Mouse (Mus musculus): ENCODE measurements at regions not wholly inside any gene's neighbourhood (a gene's known extent, or its start where the extent isn't known, plus 50 kb on each side); places are given as distances from the start of the nearest gene placed in this dataset.

DNA sequence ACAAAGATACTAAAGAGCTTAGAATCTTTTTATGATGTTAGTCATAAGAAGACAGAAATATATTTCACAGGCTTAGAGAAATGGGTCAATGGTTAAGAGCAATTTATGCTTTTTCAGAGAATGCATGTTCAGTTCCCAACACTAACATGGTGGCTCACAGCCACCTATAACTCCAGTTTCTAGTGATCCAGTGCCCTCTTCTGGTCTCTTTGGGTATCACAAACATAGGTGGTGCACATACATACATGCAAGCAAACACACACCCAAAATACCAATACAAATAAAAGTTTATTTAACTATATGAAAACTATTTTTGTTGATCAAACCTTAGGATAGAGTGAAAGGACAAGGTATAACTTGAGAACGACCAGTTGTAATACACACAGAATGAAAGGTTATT is 308.0 kb downstream of the Cmpk2 start:
- DNase-seq: no peak

DNA sequence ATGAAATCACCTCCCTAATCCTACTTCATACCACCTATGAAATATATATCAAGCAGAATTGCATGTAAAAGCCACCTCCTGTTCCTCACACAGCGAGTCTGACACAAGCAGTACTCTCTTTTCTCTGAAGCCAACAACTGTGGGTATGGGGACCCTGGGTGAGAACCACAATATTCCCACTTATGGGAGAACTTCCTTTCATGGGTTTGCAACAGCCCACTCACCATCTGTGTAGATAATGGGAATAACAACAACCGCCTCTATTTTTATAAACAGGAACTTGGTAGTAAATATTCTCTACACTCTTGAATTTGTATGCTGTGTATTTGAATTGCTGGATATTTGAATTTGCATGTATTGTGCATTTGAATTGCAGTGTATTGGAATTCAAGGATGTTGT is 305.0 kb downstream of the Cmpk2 start:
- DNase-seq: no peak

DNA sequence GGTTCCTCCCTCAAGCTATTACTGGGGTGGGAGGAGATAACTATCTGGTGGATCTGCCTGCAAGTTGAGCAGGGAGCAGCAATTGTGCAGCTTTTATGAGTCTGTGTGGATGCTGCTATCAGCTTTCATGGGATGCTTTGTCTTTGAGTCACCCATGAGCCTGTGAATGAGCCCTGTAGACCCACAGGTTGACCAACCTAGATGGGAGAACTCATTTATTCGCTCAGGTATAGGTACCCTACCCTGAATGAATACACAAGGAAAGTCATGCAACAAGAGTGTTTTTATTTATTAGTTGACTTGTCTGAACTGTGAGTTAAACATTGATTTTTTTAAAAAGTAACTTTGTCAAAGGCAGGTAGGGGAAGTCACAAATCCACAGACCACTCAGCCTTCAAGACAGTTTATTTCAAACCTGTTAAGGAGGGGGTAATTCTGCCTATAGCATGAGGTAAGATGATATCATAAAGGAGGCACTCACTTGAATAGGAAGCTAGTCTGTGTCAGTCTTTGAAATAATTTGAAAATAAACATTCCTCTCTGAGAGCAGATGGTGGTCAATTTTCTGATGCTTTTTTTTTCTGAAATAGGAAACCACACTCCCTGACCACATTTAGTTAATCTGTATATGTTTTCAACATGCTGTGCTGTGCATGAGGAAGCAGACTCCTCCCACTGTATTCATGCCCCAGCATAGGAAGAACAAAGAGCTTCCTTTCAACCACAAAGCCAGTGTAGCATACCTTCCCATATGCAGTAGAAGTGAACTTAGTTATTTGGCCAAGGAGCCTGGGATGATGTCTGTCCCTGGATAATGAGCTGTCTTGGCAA is 302.0 kb downstream of the Cmpk2 start:
- DNase-seq: no peak

DNA sequence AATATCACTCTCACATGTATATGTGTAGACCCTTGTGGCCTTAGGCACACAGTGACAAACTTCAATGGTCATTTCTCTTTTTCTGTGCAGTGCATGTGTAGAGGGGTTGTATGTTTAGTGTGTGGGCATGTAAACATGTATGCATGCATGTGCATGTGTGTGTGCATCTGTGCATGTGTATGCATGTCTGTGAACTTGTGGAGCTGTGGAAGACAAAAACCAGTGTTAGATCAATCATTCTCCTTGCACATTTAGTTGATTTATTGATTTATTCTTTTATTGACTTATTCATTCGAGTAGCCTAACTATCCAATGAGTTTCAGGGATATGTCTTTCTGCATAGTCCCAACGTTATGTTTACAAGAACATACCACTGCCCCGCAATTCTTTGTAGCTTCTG is 298.5 kb downstream of the Cmpk2 start:
- DNase-seq: no peak

DNA sequence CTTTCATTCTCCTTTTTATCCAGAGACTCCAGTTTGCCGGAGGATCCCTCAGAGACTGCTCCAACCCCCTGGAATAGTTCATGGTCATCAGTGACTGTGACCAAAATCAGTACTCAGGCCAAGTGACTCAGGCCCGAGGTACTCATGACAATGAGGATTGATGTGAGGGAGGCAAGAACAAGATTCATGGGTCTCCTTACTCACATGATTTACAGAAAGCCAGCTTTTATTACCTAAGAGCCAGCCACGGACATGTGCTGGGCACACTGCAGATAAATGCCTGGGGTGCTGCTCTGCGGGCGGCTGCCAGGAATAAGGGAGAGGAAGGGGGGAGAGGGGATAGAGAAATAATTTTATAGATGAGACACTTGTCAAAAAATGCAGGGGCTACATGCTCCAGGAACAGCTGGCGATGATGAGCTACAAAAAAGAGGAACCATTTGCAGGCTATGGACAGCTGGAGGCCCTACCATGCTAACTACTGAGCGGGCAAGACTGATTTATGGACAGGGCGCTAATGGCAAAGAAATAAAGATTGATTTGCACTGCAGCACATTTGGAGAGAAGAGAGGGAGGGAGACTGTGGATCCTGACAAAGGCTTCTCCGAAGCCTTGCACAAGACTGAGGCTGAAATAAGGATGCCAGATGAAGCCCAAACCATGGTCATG is 289.8 kb downstream of the Cmpk2 start:
- no peak for DNase-seq

DNA sequence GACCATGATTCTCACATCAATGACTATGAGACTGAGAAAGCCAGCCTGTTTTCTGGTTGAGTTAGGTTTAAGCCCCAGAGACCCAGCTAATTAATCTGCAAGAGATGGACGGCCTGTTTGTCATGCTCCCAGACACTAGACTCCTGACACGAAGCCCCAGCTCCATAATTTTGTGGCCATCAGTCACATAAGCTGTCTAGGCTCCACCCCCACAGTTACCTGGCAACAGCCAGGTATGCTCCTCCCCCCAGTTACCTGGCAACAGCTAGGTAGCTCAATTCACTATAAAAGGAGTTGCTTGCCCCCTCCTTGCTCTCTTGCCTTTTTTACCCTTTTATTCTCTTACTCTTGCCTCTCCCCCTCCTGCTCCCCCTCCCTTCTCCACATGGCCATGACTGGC is 287.3 kb downstream of the Cmpk2 start:
- no peak for DNase-seq

DNA sequence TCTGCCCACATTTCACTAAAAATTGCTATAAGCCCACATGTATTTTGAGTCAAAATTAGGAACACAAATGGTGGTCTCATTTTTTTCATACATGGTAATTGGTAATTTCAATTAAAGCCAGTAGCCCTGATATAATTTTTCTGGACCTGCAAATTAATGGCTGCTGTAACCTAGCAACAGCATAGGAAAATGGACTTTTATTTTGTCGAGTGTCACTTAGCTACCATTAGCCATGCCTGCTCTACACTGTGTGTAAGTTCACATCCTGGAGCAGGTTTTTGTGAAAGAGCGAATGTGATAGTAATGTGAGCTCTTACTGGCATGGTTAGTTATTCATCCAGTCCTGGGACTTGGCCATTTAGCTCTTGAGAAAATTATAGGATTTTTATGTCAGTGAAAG is 285.6 kb downstream of the Cmpk2 start:
- no peak for DNase-seq

DNA sequence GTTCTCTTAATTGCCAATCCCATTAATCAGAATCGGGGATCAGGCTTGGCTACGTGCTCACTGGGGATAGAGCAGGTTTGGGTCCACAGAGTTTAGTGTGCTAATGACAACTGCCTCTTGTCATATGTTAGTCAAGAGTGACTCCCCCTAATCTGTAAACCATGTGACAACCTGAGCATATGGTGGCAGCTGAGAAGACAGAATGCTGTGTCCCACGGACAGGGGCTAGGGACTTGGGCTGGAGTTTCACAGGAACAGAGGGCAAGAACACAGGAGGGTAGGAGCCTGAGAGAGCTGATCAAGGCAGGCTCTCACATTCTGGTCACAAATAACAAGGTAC is 265.5 kb downstream of the Cmpk2 start:
- DNase-seq: no peak

DNA sequence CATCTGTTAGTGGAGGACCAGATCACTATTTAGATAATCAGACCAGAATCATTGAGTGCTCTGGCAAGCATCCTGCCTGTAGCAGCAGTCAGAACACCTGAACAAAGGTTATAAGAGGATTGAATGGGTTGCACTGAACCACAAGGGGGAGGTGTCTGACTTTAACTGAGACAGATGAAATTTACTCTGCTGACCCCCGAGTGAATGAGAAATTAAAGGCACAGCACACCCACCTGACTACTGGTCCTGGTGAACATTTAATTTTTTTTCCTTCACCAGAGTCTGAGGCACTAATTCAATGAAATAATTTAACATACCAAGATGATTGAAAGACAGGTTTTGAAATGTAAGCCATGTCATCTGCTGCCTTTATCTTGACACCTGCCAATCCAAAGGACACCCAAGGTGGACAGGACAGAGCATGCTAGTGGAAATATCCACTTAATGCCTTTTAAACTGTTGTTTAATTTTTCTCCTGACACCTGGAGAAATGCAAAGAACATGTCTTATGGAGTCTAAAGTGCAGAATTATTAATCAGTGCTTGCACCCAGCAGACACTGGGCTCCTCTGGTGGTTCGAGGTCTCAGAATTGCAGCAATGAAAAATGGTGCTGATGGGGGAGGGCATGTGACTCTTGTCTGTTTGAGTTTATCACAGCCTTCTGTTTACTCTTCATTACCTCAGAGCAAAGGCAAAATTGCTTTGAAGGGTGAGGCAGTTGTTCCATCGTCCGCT is 265.0 kb downstream of the Cmpk2 start:
- DNase-seq: no peak

DNA sequence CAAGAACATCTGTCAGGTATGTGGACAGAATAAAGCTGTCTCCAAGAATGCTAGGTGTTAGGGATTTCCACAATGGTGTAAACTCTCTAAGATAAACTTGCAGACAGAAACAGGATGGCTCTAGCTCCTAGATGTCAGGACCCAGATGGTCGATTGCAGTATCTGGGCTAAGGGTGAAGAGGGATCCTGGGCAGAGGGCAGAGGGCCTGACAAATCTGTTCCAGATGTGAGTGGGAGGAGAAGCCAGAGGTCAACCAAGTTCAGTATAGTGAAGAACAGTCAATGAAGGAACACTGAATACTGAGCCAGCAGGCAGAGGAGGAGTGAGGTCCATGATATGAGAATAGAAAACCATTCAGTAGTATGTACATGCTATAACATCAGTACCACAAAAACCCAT is 254.4 kb downstream of the Cmpk2 start:
- DNase-seq: no peak

DNA sequence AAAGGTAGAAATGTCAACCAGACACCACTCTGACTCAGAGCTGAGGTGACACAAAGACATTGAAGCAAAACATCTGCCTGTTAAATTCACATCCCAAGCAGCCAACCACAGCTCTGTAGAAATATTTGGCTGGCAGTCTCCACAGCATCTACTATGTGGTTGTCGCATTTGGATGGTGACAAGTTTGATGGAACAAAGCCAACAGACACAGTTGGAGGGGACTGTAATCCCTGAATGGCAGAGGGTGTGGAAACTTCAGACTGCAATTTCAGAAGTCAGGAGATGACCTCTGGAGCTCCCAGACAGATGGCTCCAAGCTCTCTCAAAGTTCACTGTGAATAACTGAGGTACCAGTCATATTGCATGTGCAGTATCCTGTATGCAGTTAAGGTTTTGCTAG is 229.8 kb downstream of the Cmpk2 start:
- no peak for DNase-seq

DNA sequence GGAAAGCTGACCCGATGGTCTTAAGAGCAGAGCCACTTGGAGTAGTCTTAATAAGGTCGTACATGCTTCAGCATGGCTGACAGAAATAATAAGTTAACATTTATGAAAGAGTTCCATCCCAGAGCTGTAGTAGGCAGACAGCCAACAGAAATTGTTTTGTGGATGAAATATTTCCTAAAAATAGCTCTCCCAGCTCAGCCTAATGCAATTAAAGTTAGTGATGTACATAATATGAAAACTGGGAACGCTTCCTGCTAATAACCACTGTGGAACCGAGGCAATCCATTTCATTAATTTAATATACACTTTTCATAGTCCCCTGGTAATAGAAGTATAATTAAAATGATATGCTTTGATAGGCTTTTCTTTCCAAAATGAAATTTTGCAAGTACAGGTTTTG is 219.0 kb downstream of the Cmpk2 start:
- no peak for DNase-seq

DNA sequence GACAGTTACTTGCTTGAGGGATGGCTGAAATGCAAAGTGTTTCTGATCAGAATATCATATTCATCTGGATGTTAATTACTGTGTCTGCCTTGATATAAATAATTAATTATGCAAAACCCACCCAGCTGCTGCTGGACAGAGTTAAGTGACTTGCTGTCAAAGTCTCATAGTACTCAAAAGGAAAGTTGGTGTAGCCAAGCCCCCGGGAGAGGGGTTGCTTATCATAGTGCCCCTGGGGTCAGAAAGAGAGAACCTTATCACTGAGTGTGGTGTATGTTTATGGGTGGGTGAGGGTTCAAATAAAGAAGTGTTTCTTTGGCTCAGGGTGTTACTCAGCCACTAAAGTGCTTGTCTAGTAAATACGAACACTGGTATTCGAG is 211.6 kb downstream of the Cmpk2 start:
- DNase-seq: no peak

DNA sequence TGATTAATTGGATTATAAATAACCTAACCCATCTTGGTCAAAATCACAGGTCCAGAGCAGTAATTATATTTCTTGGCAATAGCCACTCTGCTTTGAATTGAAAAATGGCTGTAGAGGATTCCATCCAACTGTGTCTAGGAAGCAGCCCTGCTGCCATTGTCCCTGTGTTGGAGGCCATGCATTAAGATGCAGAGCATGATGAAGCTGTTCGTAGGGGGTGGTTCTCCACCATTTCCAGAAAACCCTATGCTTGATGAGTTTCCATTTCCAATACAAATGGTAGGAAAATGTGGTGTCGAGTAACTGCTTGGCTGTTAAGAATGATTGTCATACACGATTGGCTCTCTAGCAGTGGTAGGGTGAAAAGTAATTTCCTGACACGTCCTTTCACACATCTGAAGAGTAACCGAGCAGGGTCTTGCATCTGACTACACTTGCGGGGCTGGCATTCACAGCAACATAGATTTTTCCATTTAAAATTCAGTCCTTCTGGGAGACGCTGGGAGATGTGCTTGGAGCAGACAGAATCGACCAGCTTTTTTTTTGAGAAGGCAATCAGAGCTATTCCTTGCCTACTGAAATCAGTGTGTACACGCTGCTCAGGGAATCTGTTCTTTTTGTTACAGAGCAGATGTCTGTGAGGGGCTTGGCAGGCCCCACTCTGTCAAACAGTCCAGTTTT is 211.0 kb downstream of the Cmpk2 start:
- no peak for DNase-seq

DNA sequence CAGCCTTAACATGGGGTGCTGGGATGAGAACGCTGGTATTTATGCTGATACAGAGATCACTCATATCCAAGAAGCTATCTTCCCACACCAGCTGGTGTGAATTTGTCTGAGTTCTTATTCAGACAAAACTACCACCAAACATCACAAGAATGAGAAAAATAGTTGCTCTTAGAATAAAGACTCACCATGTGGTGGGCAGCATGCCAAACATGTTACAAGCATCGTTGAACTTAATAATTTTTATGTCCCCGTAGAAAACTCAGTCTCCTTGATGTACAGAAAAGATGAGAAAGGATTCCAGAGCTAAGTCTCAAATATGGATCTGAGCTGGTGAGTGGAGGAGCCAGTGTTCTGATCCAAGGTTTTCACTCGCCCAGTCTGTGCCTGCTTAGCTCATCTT is 196.5 kb downstream of the Cmpk2 start:
- no peak for DNase-seq

DNA sequence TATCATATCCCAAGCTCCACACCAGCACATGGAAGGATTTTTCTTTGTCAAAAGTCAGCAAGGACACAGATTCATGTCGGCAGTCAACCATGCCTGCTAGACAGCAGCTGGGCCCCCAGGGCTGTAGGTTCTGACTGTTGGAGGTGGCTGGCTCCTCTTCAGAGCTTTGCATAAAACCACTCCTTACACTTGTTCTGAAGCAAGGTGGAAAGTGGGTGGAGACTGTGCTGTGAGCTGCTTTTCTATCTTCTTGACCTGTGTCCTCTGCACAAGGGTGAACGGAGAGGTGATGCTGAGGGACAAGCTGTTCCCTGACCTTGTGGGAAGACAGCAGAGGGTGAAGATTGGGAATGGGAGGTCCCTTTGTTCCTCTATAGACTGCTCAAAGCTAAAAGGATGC is 185.2 kb downstream of the Cmpk2 start:
- DNase-seq: no peak

DNA sequence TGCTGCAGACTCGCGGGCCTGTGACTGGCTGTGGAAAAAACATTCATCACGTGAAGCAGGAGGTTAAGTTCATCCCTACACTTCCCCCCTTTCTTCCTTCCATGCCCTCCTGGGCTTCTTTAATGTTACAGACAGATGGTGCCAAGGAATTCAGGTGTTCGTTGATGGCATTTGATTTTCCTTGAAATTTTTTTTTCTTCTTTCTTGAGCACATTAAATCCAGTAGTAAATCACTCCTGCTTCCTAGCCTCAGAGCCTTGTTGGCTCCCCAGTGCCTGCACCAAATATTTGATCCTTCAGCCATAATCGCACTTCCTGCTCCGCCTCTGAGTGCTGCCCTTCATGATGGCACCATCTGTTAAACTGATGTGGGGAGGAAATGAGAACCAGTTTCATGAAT is 184.8 kb downstream of the Cmpk2 start:
- no peak for DNase-seq

DNA sequence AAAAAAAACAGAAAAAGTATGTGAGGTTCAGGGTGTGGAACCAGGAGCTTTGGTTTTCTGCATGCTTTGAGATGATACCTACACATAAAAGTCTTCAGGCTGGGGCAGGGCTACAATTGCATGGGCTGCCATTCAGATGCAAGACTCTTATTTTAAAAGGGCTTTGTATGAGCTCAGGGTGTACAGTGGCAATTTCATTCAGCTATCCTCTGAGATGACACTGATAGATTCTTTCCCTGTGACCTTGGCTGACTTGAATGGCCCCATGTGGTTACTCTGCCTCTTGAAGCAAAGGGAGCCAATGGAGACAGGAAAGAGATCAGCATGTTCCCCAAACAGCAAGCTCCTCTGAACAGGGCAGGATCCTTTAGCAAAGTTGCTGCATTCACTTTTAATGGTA is 177.1 kb downstream of the Cmpk2 start:
- DNase-seq: no peak

DNA sequence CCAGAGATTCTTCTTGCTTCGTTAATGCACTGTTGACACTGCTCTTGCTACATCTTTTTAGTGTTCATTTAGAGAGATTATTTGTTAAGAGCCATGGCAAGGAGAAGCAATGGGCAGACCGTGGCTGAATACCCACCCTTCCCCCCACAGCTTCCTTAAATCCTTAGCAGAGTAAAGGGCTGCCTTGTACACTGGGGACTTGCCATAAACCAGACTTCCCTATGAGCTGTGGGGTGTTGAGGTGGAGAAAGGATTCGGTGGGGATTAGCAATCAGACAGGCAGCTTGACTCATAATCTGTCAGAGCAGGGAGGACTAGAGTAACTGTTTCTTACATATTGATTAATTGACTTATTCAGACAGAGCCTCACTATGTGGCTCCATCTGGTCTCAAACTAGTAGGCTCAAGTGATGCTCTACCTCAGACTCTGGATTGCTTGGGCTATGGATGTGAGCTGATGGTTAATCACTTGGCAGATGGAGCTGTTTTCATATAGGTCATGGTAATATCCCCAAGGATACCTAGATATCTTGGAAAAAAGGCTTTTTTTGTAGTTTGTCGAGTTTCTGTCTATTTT is 166.7 kb downstream of the Cmpk2 start:
- DNase-seq: no peak

DNA sequence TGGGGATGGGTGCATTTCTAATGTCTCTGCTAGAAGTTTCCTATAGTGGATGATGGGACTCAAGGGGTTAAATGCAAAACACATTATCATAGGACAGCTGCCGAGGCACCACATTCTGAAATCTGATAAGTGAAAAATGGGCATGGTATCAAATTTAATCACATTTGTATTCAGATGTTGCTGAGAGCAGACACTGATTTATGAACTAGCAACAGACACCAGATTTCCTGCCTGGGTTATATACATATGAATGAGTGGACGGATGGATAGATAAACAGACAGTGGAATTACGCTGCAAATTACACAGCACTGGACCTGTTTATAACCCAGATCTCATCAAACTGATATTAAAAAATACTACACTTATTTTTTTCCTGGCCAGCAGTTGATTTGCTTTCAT is 166.2 kb downstream of the Cmpk2 start:
- DNase-seq: no peak

DNA sequence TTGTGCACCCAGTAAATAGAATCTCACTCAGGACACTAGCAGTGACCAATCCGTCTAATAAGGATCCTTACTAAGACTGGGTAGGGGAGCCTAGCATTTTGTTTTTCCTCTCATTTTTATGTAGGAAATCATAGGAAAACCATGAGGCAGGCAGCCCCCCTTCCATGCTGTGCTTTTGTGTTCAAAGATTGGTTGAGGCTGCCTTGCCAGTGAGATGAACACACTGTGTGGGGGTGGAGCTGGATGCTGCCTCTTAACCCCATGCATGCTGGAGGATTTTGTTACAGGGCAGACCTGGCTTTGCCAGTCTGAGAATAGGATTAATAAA is 162.8 kb downstream of the Cmpk2 start:
- DNase-seq: no peak

DNA sequence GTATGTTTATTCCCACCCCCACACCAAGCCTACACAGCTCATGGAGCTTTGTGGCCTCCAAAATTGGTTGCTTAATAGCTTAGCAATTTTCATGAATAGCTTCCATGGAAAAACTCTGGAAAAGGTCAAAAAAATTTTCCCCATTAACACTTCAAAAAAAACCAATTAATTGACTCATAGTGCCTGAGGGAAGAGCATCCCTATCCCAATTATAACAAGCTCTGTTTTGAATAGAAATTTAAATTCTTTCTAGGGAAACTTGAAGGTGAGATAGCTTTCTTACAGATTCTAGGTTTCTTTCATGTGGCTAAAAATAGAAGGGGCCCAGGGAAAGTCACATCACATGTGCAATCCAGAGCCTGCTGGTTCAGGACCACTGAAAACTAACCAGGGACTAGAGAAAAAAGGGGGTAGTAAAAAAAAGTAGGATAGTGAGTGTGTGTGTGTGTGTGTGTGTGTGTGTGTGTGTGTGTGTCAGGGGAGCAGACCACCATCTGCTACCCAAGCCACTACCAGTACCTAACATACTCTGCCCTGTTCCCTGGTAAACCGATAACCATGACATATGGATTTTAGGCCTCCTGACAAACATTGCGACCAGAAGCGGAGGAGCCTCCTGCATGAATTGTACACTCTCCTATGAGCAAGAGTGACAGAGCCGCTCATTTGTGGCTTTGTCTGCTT is 162.2 kb downstream of the Cmpk2 start:
- no peak for DNase-seq
